Mouse (Mus musculus) midbrain, embryonic 14.5 days (tissue): ENCODE measurements at regions not wholly inside any gene's neighbourhood (a gene's known extent, or its start where the extent isn't known, plus 50 kb on each side); places are given as distances from the start of the nearest gene placed in this dataset.

Source experiments
- ATAC-seq: fragments of 200-750 bp; cut with Nextera tagmentation; 2 replicates; pipeline ENCODE4 v1.8.0; 2017; ENCODE audit warnings: moderate number of reproducible peaks, moderate library complexity; ENCODE audit not compliant: low FRiP score, low TSS enrichment
- DNase-seq: peaks from one replicate; pipeline ENCODE4 v3.0.0-alpha.2; 2015
- H3K27ac ChIP-seq: fragments of 300-500 bp; sonication (generic); replicated peaks from 2 replicates; pipeline ENCODE4 v1.5.1; 2014; ENCODE audit warnings: mild to moderate bottlenecking, low read depth, low read length, moderate library complexity
- H3K27me3 ChIP-seq: fragments of 300-500 bp; sonication (generic); 2 replicates; pipeline ENCODE4 v1.6.1; 2014; ENCODE audit warnings: low read length, control low read depth, mixed read lengths; ENCODE audit not compliant: control insufficient read depth, insufficient read depth
- H3K36me3 ChIP-seq: fragments of 300-500 bp; sonication (generic); 2 replicates; pipeline ENCODE4 v1.6.1; 2014; ENCODE audit warnings: low read length, control low read depth; ENCODE audit not compliant: control insufficient read depth, insufficient read depth
- H3K4me1 ChIP-seq: fragments of 300-500 bp; sonication (generic); 2 replicates; pipeline ENCODE4 v1.6.1; 2014; ENCODE audit warnings: mild to moderate bottlenecking, antibody characterized with exemption, low read length, control low read depth; ENCODE audit not compliant: control insufficient read depth, insufficient read depth
- H3K4me2 ChIP-seq: fragments of 300-500 bp; sonication (generic); 2 replicates; pipeline ENCODE4 v1.6.1; 2014; ENCODE audit warnings: mild to moderate bottlenecking, low read length, moderate library complexity
- H3K4me3 ChIP-seq: fragments of 300-500 bp; sonication (generic); replicated peaks from 2 replicates; pipeline ENCODE4 v1.5.1; 2014; ENCODE audit warnings: low read depth, low read length
- H3K9ac ChIP-seq: fragments of 300-500 bp; sonication (generic); replicated peaks from 2 replicates; pipeline ENCODE4 v1.6.1; 2014; ENCODE audit warnings: mild to moderate bottlenecking, low read length, moderate library complexity
- H3K9me3 ChIP-seq: fragments of 300-500 bp; sonication (generic); 2 replicates; pipeline ENCODE4 v1.6.1; 2016; ENCODE audit warnings: low read length, control low read depth, mixed read lengths; ENCODE audit not compliant: control insufficient read depth
- WGBS: fragments of 180-500 bp; shearing (Covaris S2); extraction: QIAGEN DNeasy Blood & Tissue Kit; methylation state at CpG from one replicate; pipeline ENCODE4 v1.1.7; 2014; 5-methylcytosine and 5-hydroxymethylcytosine counted together

GRCm38 (mm10) chr9:116388025-116388424 lies 212.9 kb upstream of the Tgfbr2 start:
- H3K9me3 ChIP-seq = no peaks in the 10 kb centered on the region
- DNase-seq = no peak
- WGBS = 95% methylated on average over 9 of the region's 9 CpGs
- no peak overlapping the region for H3K4me3 ChIP-seq
- H3K27ac ChIP-seq = no peak overlapping the region
- no peak overlapping the region for H3K4me2 ChIP-seq
- no peaks in the 10 kb centered on the region for H3K4me1 ChIP-seq
- ATAC-seq = no peak
- no peaks in the 10 kb centered on the region for H3K36me3 ChIP-seq
- no peak overlapping the region for H3K9ac ChIP-seq
- H3K27me3 ChIP-seq = no peaks in the 10 kb centered on the region

- H3K36me3 ChIP-seq = no peaks in the 10 kb centered on the region
These were observed 209.3 kb upstream of the Tgfbr2 start for GRCm38 (mm10) chr9:116384176-116385076.

GRCm38 (mm10) chr9:116383411-116384101 lies 208.4 kb upstream of the Tgfbr2 start:
- no peaks in the 10 kb centered on the region for H3K36me3 ChIP-seq
- H3K9ac ChIP-seq = no peak overlapping the region
- no peaks in the 10 kb centered on the region for H3K4me1 ChIP-seq
- H3K27me3 ChIP-seq = no peaks in the 10 kb centered on the region
- H3K4me2 ChIP-seq = no peak overlapping the region
- DNase-seq (no peak), ATAC-seq (no peak)
- H3K9me3 ChIP-seq = no peaks in the 10 kb centered on the region
- 63% methylated on average over 18 of the region's 18 CpGs for WGBS
- H3K4me3 ChIP-seq = no peak overlapping the region
- H3K27ac ChIP-seq = peak overlapping the region; percentile 26; the same call in 1 of the 2 replicates

More at GRCm38 (mm10) chr9:116384176-116385076, 209.3 kb upstream of the Tgfbr2 start:
- no peak overlapping the region for H3K4me3 ChIP-seq
- DNase-seq = peak; percentile 43
- WGBS = 75% methylated on average over 21 of the region's 21 CpGs
- H3K9ac ChIP-seq = no peak overlapping the region
- ATAC-seq = no peak
- no peaks in the 10 kb centered on the region for H3K9me3 ChIP-seq
- H3K4me1 ChIP-seq = no peaks in the 10 kb centered on the region
- no peaks in the 10 kb centered on the region for H3K27me3 ChIP-seq
- 0 out of 2 replicates have a peak overlapping the region, but pooled peaks have one; percentile 26 for H3K27ac ChIP-seq
- no peak overlapping the region for H3K4me2 ChIP-seq

- Histone ChIP-seq H3K4me3 (no peak overlapping the region), H3K9ac (no peak overlapping the region), H3K9me3 (no peaks in the 10 kb centered on the region), H3K36me3 (no peaks in the 10 kb centered on the region), H3K27ac (no peak overlapping the region), H3K4me1 (no peaks in the 10 kb centered on the region), H3K4me2 (no peak overlapping the region), H3K27me3 (no peaks in the 10 kb centered on the region)
- DNase-seq = no peak
- no peak for ATAC-seq
- 17% methylated on average over 1 of the region's 1 CpGs for WGBS
These were observed 202.5 kb upstream of the Tgfbr2 start for GRCm38 (mm10) chr9:116377706-116378105.

GRCm38 (mm10) chr9:116375658-116376357 lies 200.6 kb upstream of the Tgfbr2 start:
- H3K4me2 ChIP-seq = no peak overlapping the region
- DNase-seq = peak; percentile 72
- H3K27me3 ChIP-seq = no peaks in the 10 kb centered on the region
- ATAC-seq = no peak
- no peak overlapping the region for H3K4me3 ChIP-seq
- no peak overlapping the region for H3K9ac ChIP-seq
- H3K27ac ChIP-seq = 0 out of 2 replicates have a peak overlapping the region, but pooled peaks have one; percentile 10
- no peaks in the 10 kb centered on the region for H3K4me1 ChIP-seq
- no peaks in the 10 kb centered on the region for H3K9me3 ChIP-seq
- no peaks in the 10 kb centered on the region for H3K36me3 ChIP-seq
- 67% methylated on average over 12 of the region's 12 CpGs for WGBS

- no peak for DNase-seq
- Histone ChIP-seq H3K36me3 (no peaks in the 10 kb centered on the region), H3K27me3 (no peaks in the 10 kb centered on the region), H3K4me1 (no peaks in the 10 kb centered on the region), H3K9me3 (no peaks in the 10 kb centered on the region), H3K4me3 (no peak overlapping the region), H3K27ac (no peak overlapping the region), H3K9ac (no peak overlapping the region), H3K4me2 (no peak overlapping the region)
- 91% methylated on average over 4 of the region's 4 CpGs for WGBS
- no peak for ATAC-seq
These were observed 199.2 kb upstream of the Tgfbr2 start for GRCm38 (mm10) chr9:116374343-116374742.

GRCm38 (mm10) chr9:116373396-116373795 lies 198.2 kb upstream of the Tgfbr2 start:
- Histone ChIP-seq H3K36me3 (no peaks in the 10 kb centered on the region), H3K4me3 (no peak overlapping the region), H3K27ac (no peak overlapping the region), H3K4me2 (no peak overlapping the region), H3K9me3 (no peaks in the 10 kb centered on the region), H3K4me1 (no peaks in the 10 kb centered on the region), H3K27me3 (no peaks in the 10 kb centered on the region), H3K9ac (no peak overlapping the region)
- ATAC-seq (no peak), DNase-seq (peak; percentile 40)
- 56% methylated on average over 3 of the region's 3 CpGs for WGBS

GRCm38 (mm10) chr9:116369059-116369718 lies 194.0 kb upstream of the Tgfbr2 start:
- H3K27ac ChIP-seq = no peak overlapping the region
- ATAC-seq (no peak), DNase-seq (no peak)
- no peak overlapping the region for H3K4me3 ChIP-seq
- H3K9me3 ChIP-seq = no peaks in the 10 kb centered on the region
- H3K36me3 ChIP-seq = no peaks in the 10 kb centered on the region
- H3K9ac ChIP-seq = no peak overlapping the region
- peaks cover 6% of the 10 kb centered on the region; the same call in 1 of the 2 replicates for H3K4me1 ChIP-seq
- H3K4me2 ChIP-seq = no peak overlapping the region
- no peaks in the 10 kb centered on the region for H3K27me3 ChIP-seq
